Mouse (Mus musculus) olfactory bulb, adult 2 months (tissue): ENCODE measurements around the gene Ankib1. TPM values are rescaled to one million over a fixed set of nuclear protein-coding genes. Genes with fewer than 3 reads are reported as not detected.

Experiments
- H3K27ac ChIP-seq: fragments of 200-500 bp; 2 replicates; pipeline ENCODE4 v1.5.1; 2012; ENCODE audit warnings: low read depth, low read length; ENCODE audit not compliant: insufficient read depth
- H3K4me1 ChIP-seq: fragments of 200-500 bp; 2 replicates; pipeline ENCODE4 v1.6.1; 2012; ENCODE audit warnings: low read length; ENCODE audit not compliant: control insufficient read depth, insufficient read depth
- H3K4me3 ChIP-seq: fragments of 200-500 bp; 2 replicates; pipeline ENCODE4 v1.5.1; 2012; ENCODE audit warnings: mild to moderate bottlenecking, low read depth, low read length, moderate library complexity; ENCODE audit not compliant: insufficient read depth
- CTCF ChIP-seq: fragments of 200-500 bp; IDR thresholded peaks from 2 replicates; pipeline ENCODE4 v1.5.1; 2012; ENCODE audit warnings: low read depth, mild to moderate bottlenecking, low read length, moderate library complexity; ENCODE audit not compliant: insufficient read depth
- POLR2A ChIP-seq: fragments of 200-500 bp; IDR thresholded peaks from 2 replicates; pipeline ENCODE4 v1.6.1; 2012; ENCODE audit warnings: mild to moderate bottlenecking, low read depth, low read length, moderate library complexity; ENCODE audit not compliant: insufficient read depth
- WGBS: fragments of 180-500 bp; shearing (Covaris S2); methylation state at CpG from one replicate; pipeline ENCODE4 v1.1.7; 2018; 5-methylcytosine and 5-hydroxymethylcytosine counted together
- polyA plus RNA-seq: library from polyadenylated mRNA; stranded (reverse); fragments of >200 nt; gene quantifications from 2 replicates; pipeline ENCODE4 v1.2.4, GENCODE M21; 2012; ENCODE audit warnings: low replicate concordance; ENCODE audit not compliant: missing spikeins, insufficient read depth, insufficient read length

The Ankib1 gene
- polyA plus RNA-seq, 1 experiment: not detected

GRCm38 (mm10) chr5:3725491-3725890 is 77.2 kb downstream of the Ankib1 start:
- TF ChIP-seq POLR2A: no peak
- TF ChIP-seq CTCF: no peak
- Histone ChIP-seq H3K4me3 (no peak overlapping the region), H3K27ac (no peak overlapping the region), H3K4me1 (no peaks in the 10 kb centered on the region)
- WGBS: 85% methylated on average over 1 of the region's 1 CpGs

GRCm38 (mm10) chr5:3723415-3723814 is 79.3 kb downstream of the Ankib1 start:
- TF ChIP-seq CTCF: no peak
- TF ChIP-seq POLR2A: no peak
- H3K4me3 ChIP-seq: no peak overlapping the region
- H3K27ac ChIP-seq: no peak overlapping the region
- WGBS: 95% methylated on average over 2 of the region's 2 CpGs
- H3K4me1 ChIP-seq: no peaks in the 10 kb centered on the region

DNA sequence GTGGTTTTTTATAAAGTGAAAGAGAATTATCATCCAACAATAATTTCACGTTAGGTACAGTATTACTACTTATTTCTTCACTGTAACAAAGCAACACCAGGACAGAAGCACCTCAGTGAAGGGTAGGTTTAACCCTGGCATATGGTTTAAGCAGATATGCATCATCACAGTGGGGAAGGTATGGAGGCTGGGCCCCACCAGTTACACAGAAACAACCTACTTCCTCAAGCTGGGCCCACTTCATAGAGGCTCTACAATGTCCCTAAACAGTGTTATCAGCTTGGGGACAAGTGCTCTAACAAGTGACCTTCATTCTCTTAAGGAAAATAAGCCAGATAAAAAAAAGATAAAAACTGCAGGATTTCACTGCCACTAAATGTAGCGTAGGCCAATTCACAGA is 79.9 kb downstream of the Ankib1 start:
- no peak overlapping the region for H3K4me3 ChIP-seq
- 91% methylated on average over 2 of the region's 2 CpGs for WGBS

GRCm38 (mm10) chr5:3719371-3719770 is 83.4 kb downstream of the Ankib1 start:
- WGBS: 96% methylated on average over 4 of the region's 4 CpGs
- Histone ChIP-seq H3K27ac (no peak overlapping the region), H3K4me3 (no peak overlapping the region), H3K4me1 (no peaks in the 10 kb centered on the region)
- TF ChIP-seq CTCF (no peak), POLR2A (no peak)

More for the DNA sequence above, 79.9 kb downstream of the Ankib1 start:
- TF ChIP-seq POLR2A: no peak
- TF ChIP-seq CTCF: no peak
- no peaks in the 10 kb centered on the region for H3K4me1 ChIP-seq
- no peak overlapping the region for H3K27ac ChIP-seq

DNA sequence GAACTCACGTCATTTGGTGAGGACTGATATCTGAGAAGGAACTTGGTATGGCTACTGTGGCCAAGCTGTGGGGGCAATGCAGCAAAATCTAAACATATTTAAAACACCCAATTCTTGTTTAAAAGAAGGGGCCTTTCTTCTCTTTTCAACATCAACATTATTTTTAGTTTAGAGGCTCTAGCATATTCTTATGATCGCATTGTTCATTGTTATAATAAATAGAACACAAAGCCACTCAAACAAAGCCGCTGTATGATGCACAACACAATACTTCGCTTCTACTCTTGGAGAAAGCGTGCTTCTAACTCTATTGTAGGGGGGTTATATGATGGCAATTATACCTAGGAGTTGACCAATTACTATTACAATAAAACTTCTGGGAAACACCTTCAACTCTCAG is 86.9 kb downstream of the Ankib1 start:
- TF ChIP-seq CTCF: no peak
- 94% methylated on average over 5 of the region's 5 CpGs for WGBS
- Histone ChIP-seq H3K4me1 (no peaks in the 10 kb centered on the region), H3K27ac (no peak overlapping the region), H3K4me3 (no peak overlapping the region)

GRCm38 (mm10) chr5:3702180-3702579 is 100.5 kb downstream of the Ankib1 start:
- Histone ChIP-seq H3K27ac (no peak overlapping the region), H3K4me3 (no peak overlapping the region), H3K4me1 (no peaks in the 10 kb centered on the region)
- no peak for TF ChIP-seq CTCF
- TF ChIP-seq POLR2A: no peak
- 80% methylated on average over 4 of the region's 4 CpGs for WGBS

DNA sequence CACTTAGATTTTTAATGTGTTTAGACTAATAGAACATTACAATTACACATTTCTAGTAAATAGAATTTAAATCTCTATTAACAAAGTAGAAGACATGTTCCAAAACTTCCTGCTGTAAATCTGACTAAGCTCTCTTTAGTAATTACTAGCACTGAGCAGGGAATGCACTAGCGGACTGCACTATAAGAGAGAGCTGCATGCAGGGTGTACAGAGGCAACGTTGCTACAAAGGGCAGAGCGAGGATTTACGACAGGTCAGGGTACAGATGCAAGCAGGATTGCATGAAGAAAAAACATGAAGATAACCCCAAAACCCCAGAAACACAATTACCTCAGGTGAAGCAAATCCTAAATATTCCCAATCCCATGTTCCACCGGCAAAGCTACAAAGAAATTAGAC is 102.7 kb downstream of the Ankib1 start:
- WGBS: 89% methylated on average over 5 of the region's 5 CpGs
- TF ChIP-seq POLR2A: no peak
- no peak for TF ChIP-seq CTCF
- Histone ChIP-seq H3K4me3 (no peak overlapping the region), H3K27ac (no peak overlapping the region), H3K4me1 (no peaks in the 10 kb centered on the region)

DNA sequence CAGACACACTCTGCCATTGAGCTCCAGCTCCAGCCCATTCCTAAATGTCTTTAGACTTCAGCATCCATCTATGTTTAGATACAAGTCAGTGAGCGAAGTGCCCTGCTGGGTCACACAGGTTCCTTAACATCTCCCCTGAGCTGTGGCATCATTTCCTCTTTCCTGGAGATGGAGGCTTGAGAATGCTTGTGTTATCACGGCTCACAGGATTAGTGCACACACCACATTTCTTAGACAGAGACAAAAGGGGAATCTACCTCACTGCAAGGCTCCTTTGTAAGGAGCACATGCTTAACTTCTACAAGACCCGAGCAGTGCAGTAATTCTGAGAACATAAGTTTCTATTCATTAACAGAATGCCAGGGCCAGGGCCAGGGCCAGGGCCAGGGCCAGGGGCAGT is 106.7 kb downstream of the Ankib1 start:
- Histone ChIP-seq H3K4me1 (peaks cover 11% of the 10 kb centered on the region), H3K27ac (no peak overlapping the region), H3K4me3 (no peak overlapping the region)
- TF ChIP-seq POLR2A: no peak
- no peak for TF ChIP-seq CTCF
- 72% methylated on average over 3 of the region's 3 CpGs for WGBS

DNA sequence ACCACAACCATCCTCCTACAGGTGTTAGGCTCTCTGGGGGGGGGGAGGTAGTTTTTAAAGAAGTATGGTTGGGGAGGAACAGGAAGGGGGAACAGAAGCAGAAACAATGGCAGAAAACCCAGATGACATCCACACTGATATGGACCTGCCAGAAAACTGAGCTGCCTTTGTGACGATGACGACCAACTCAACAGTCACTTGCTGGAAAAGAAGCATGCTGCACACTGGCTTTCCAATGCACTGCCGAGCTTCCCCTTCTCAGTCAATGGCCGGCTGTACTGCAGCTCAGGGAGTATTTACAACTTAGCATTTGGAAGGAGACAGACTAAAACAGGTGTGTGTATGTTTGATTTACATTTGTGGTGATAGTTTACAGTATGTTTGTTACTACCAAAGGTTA is 107.5 kb downstream of the Ankib1 start:
- Histone ChIP-seq H3K27ac (no peak overlapping the region), H3K4me3 (no peak overlapping the region), H3K4me1 (peaks cover 11% of the 10 kb centered on the region)
- TF ChIP-seq CTCF (no peak), POLR2A (no peak)
- 82% methylated on average over 4 of the region's 4 CpGs for WGBS

DNA sequence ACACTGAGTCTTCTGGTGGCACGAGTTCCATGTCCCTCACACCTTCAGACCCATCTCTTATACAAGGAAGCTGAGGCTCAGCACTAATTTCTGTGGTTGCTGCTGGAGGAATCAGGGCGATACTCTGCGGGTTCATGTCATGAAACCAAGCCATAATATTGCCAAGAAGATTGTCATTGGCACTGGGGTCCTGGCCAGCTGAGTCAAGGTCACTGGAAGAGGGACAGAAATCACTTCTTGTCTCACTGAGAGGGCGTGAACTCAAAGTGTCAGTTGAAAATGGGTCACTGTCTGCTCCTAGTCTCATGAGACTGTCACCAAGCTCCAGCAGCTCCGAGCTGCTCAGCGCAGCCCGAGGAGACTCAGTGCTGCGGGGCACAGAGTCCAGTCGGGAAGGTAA is 109.8 kb downstream of the Ankib1 start:
- Histone ChIP-seq H3K4me1 (peaks cover 11% of the 10 kb centered on the region), H3K27ac (no peak overlapping the region), H3K4me3 (no peak overlapping the region)
- no peak for TF ChIP-seq CTCF
- TF ChIP-seq POLR2A: no peak
- WGBS: 90% methylated on average over 9 of the region's 9 CpGs

- H3K4me3 ChIP-seq: no peak overlapping the region
- 83% methylated on average over 3 of the region's 3 CpGs for WGBS
- peaks cover 11% of the 10 kb centered on the region for H3K4me1 ChIP-seq
- H3K27ac ChIP-seq: no peak overlapping the region
- TF ChIP-seq CTCF: no peak
- TF ChIP-seq POLR2A: no peak
Observed at GRCm38 (mm10) chr5:3691283-3691682, 111.4 kb downstream of the Ankib1 start.
